Mouse (Mus musculus) heart, embryonic 13.5 days (tissue): ENCODE data around the gene Klhdc7b. TPM values are rescaled to one million over a fixed set of nuclear protein-coding genes. Genes with fewer than 3 reads are reported as not detected.
A peak's percentile ranks its signal among the peaks of the same experiment; 100 is the strongest.

Experiments used
- ATAC-seq: fragments of 200-750 bp; cut with Nextera tagmentation; 2 replicates; pipeline ENCODE4 v1.8.0; 2017; ENCODE audit warnings: moderate TSS enrichment; ENCODE audit not compliant: insufficient number of reproducible peaks, low FRiP score, low TSS enrichment; ENCODE audit errors: extremely low read depth
- H3K27ac ChIP-seq: fragments of 300-500 bp; sonication (generic); replicated peaks from 2 replicates; pipeline ENCODE4 v1.5.1; 2015; ENCODE audit warnings: moderate library complexity, mild to moderate bottlenecking, inconsistent platforms
- H3K27me3 ChIP-seq: fragments of 300-500 bp; sonication (generic); replicated peaks from 2 replicates; pipeline ENCODE4 v1.6.1; 2015; ENCODE audit warnings: mild to moderate bottlenecking, inconsistent platforms
- H3K36me3 ChIP-seq: fragments of 300-500 bp; sonication (generic); 2 replicates; pipeline ENCODE4 v1.6.1; 2015; ENCODE audit warnings: mild to moderate bottlenecking, inconsistent platforms
- H3K4me1 ChIP-seq: fragments of 300-500 bp; sonication (generic); 2 replicates; pipeline ENCODE4 v1.6.1; 2015; ENCODE audit warnings: inconsistent platforms
- H3K4me2 ChIP-seq: fragments of 300-500 bp; sonication (generic); 2 replicates; pipeline ENCODE4 v1.6.1; 2015; ENCODE audit warnings: inconsistent platforms, mild to moderate bottlenecking, moderate library complexity
- H3K4me3 ChIP-seq: fragments of 300-500 bp; sonication (generic); 2 replicates; pipeline ENCODE4 v1.5.1; 2015; ENCODE audit warnings: moderate library complexity, mild to moderate bottlenecking, inconsistent platforms
- H3K9ac ChIP-seq: fragments of 300-500 bp; sonication (generic); 2 replicates; pipeline ENCODE4 v1.6.1; 2015; ENCODE audit warnings: inconsistent platforms, mild to moderate bottlenecking, moderate library complexity
- H3K9me3 ChIP-seq: fragments of 300-500 bp; sonication (generic); 2 replicates; pipeline ENCODE4 v1.6.1; 2016; ENCODE audit warnings: inconsistent platforms
- WGBS: fragments of 180-500 bp; shearing (Covaris S2); methylation state at CpG from one replicate; pipeline ENCODE4 v1.1.7; 2015; ENCODE audit warnings: mixed read lengths; 5-methylcytosine and 5-hydroxymethylcytosine counted together
- polyA plus RNA-seq: library from polyadenylated mRNA; unstranded; fragments of >200 nt; fragmentation: Nextera tagmentation; extraction: Ambion mirVana; gene quantifications from 2 replicates; pipeline ENCODE4 v1.2.1, GENCODE M21; 2015

Klhdc7b gene
- polyA plus RNA-seq, 1 experiment from 2014 or later = not detected

GRCm38 (mm10) chr15:89399716-89400115 is 15.0 kb downstream of the Klhdc7b start:
- Histone ChIP-seq H3K27ac (no peak overlapping the region), H3K36me3 (no peaks in the 10 kb centered on the region), H3K27me3 (no peaks in the 10 kb centered on the region), H3K9me3 (no peaks in the 10 kb centered on the region), H3K9ac (no peak overlapping the region), H3K4me3 (no peak overlapping the region), H3K4me2 (no peak overlapping the region), H3K4me1 (no peaks in the 10 kb centered on the region)
- 39% methylated on average over 1 of the region's 1 CpGs for WGBS
- no peak for ATAC-seq

GRCm38 (mm10) chr15:89402471-89402870 is 17.8 kb downstream of the Klhdc7b start:
- no peaks in the 10 kb centered on the region for H3K36me3 ChIP-seq
- ATAC-seq = no peak
- 85% methylated on average over 1 of the region's 1 CpGs for WGBS

DNA sequence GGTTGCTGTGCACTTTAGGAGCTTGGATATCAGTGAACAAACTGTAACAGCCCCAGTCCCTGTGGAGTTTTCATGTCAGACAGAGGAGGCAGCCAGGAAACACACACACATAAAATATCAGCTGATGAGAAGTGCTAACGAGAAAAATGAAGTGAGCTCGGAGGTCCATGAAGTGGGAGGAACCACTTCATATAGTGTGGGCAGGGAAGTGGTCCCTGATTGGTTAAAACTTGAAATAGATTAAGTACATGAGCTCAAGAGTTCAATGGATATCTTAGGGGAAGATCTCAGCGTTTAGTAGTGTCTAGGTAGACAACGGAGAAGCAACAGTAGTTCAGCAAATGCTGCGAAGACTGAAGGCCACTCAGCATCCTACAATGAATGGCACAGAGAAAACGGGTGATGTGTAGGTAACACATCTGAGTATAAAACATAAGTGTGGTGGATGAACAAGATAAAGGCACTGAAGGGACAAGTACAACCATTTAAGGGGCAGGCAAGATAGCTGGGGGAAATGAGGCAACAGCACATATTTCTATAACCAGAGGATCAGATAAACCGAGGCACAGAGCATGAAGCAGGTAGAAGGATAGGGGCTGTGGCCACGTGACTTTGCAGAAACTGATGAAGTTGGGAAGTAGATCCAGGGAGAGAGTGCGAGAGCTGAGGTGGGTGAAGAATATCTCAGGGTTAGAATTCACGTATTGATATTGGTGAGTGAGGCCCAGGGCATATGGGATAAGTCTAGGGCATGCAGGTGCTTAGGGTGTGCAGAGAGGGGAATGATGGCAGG is 20.3 kb downstream of the Klhdc7b start:
- Histone ChIP-seq H3K4me3 (no peak overlapping the region), H3K9me3 (peaks cover 12% of the 10 kb centered on the region), H3K4me1 (no peaks in the 10 kb centered on the region), H3K9ac (no peak overlapping the region), H3K27me3 (no peaks in the 10 kb centered on the region), H3K27ac (no peak overlapping the region), H3K36me3 (0 out of 2 replicates have a peak, but pooled peaks cover 4% of the 10 kb centered on the region), H3K4me2 (no peak overlapping the region)
- 74% methylated on average over 10 of the region's 10 CpGs for WGBS
- ATAC-seq = no peak

More at GRCm38 (mm10) chr15:89402471-89402870, 17.8 kb downstream of the Klhdc7b start:
- 0 out of 2 replicates have a peak, but pooled peaks cover 3% of the 10 kb centered on the region for H3K9me3 ChIP-seq
- no peak overlapping the region for H3K4me3 ChIP-seq
- H3K4me1 ChIP-seq = no peaks in the 10 kb centered on the region
- H3K9ac ChIP-seq = no peak overlapping the region
- no peak overlapping the region for H3K4me2 ChIP-seq
- H3K27me3 ChIP-seq = no peaks in the 10 kb centered on the region
- H3K27ac ChIP-seq = no peak overlapping the region

- no peak for ATAC-seq
- H3K27ac ChIP-seq = no peak overlapping the region
- H3K27me3 ChIP-seq = no peaks in the 10 kb centered on the region
- no peak overlapping the region for H3K9ac ChIP-seq
- H3K9me3 ChIP-seq = peaks cover 13% of the 10 kb centered on the region
- H3K4me2 ChIP-seq = no peak overlapping the region
- 0 out of 2 replicates have a peak, but pooled peaks cover 4% of the 10 kb centered on the region for H3K36me3 ChIP-seq
- no peaks in the 10 kb centered on the region for H3K4me1 ChIP-seq
- H3K4me3 ChIP-seq = no peak overlapping the region
Measured at GRCm38 (mm10) chr15:89406691-89407090, 22.0 kb downstream of the Klhdc7b start.

DNA sequence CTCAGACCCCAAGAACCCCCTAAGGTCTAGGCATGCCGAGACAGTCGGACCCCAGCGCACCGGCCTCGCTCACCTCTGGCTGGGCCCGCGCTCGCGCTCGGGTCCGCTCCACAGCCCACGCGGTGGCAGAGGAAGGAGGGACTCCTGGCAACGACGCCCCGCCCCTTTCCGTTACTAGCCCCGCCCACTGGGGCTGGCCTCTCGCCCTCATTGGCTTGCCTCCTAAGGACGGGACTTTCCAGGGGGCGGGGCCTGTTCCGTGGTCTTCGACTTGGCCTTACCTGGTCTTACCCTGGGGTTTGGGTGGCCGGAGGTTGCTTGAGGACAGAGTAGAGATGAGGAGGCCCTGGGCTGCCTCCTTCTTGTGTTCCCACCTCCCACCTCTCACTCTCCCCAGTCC is 25.4 kb downstream of the Klhdc7b start, which contains the start of gene Syce3:
Gene Syce3, minus strand, starts transcription at position 386 of the 400 bp plus-strand sequence.
- no peak within 1 kb of the TSS for H3K4me3 ChIP-seq
- H3K4me1 ChIP-seq = peaks cover 10% of the 10 kb centered on the region
- no peak for ATAC-seq
- H3K27me3 ChIP-seq = no peaks in the 10 kb centered on the region
- H3K4me2 ChIP-seq = no peak within 1 kb of the TSS
- peaks cover 13% of the 10 kb centered on the region for H3K9me3 ChIP-seq
- H3K36me3 ChIP-seq = 0 out of 2 replicates have a peak, but pooled peaks cover 4% of the 10 kb centered on the region
- no peak within 1 kb of the TSS for H3K27ac ChIP-seq
- 77% methylated on average over 24 of the region's 24 CpGs for WGBS
- no peak within 1 kb of the TSS for H3K9ac ChIP-seq

GRCm38 (mm10) chr15:89415282-89415681 is 30.6 kb downstream of the Klhdc7b start:
- no peak; the same call in 1 of the 2 replicates for ATAC-seq
- no peaks in the 10 kb centered on the region for H3K27me3 ChIP-seq
- peaks cover 24% of the 10 kb centered on the region for H3K4me1 ChIP-seq
- peak overlapping the region; percentile 33; the same call in 1 of the 2 replicates for H3K4me2 ChIP-seq
- H3K4me3 ChIP-seq = no peak overlapping the region
- WGBS = 34% methylated on average over 8 of the region's 8 CpGs
- peak overlapping the region; percentile 84 for H3K27ac ChIP-seq
- H3K36me3 ChIP-seq = peaks cover 47% of the 10 kb centered on the region
- H3K9ac ChIP-seq = no peak overlapping the region; the same call in 1 of the 2 replicates
- no peaks in the 10 kb centered on the region for H3K9me3 ChIP-seq

- H3K36me3 ChIP-seq = peaks cover 85% of the 10 kb centered on the region
- no peak for ATAC-seq
- H3K4me3 ChIP-seq = no peak overlapping the region
- H3K9me3 ChIP-seq = no peaks in the 10 kb centered on the region
- H3K4me1 ChIP-seq = peaks cover 30% of the 10 kb centered on the region
- H3K27ac ChIP-seq = no peak overlapping the region
- WGBS = 90% methylated on average over 9 of the region's 9 CpGs
- H3K4me2 ChIP-seq = no peak overlapping the region
- no peaks in the 10 kb centered on the region for H3K27me3 ChIP-seq
- no peak overlapping the region for H3K9ac ChIP-seq
Measured at GRCm38 (mm10) chr15:89421938-89422337, 37.2 kb downstream of the Klhdc7b start.

GRCm38 (mm10) chr15:89424621-89425020 is 39.9 kb downstream of the Klhdc7b start:
- Histone ChIP-seq H3K27me3 (no peaks in the 10 kb centered on the region), H3K9ac (peak overlapping the region; percentile 91), H3K36me3 (peaks cover 72% of the 10 kb centered on the region), H3K9me3 (no peaks in the 10 kb centered on the region), H3K27ac (peak overlapping the region; percentile 98), H3K4me1 (peaks cover 42% of the 10 kb centered on the region), H3K4me2 (peak overlapping the region; percentile 69), H3K4me3 (peak overlapping the region; percentile 61)
- WGBS = 71% methylated on average over 8 of the region's 8 CpGs
- ATAC-seq = no peak

- H3K36me3 ChIP-seq = peaks cover 61% of the 10 kb centered on the region
- no peaks in the 10 kb centered on the region for H3K27me3 ChIP-seq
- H3K4me2 ChIP-seq = peak within 1 kb of the TSS; percentile 69
- H3K27ac ChIP-seq = peak within 1 kb of the TSS; percentile 98
- 15% methylated on average over 6 of the region's 6 CpGs for WGBS
- H3K9ac ChIP-seq = peak within 1 kb of the TSS; percentile 91
- peaks cover 48% of the 10 kb centered on the region for H3K4me1 ChIP-seq
- no peaks in the 10 kb centered on the region for H3K9me3 ChIP-seq
- H3K4me3 ChIP-seq = peak within 1 kb of the TSS; percentile 61
- ATAC-seq = peak; percentile 44
Measured at GRCm38 (mm10) chr15:89425711-89426121, 41.0 kb downstream of the Klhdc7b start, which contains the start of gene Cpt1b. TSS of gene Cpt1b (minus strand) at chr15:89425863.

DNA sequence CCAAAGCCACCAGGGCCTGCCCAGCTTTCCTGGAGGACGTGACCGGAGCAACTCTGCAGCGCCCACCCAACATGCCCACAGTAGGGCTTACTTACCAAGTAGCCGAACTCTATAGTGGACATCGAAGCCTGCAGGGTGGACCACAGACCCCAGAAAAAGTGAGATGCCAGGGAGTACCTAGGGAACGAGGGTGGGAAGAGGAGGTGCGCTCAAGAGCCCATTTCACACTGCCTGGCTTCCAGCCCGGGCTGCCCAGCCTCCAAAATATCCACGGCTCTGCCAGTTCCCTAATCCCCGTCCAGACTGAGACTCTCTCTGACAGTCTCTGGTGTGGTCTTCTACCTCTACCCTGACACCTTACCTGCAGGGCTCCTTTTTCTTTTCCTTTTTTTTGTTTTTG is 42.0 kb downstream of the Klhdc7b start:
- ATAC-seq = no peak
- Histone ChIP-seq H3K36me3 (peaks cover 53% of the 10 kb centered on the region), H3K27me3 (no peaks in the 10 kb centered on the region), H3K9me3 (no peaks in the 10 kb centered on the region), H3K4me2 (peak overlapping the region; percentile 69; the same call in 1 of the 2 replicates), H3K27ac (peak overlapping the region; percentile 98), H3K4me1 (peaks cover 57% of the 10 kb centered on the region), H3K9ac (peak overlapping the region; percentile 91), H3K4me3 (no peak overlapping the region)
- WGBS = 85% methylated on average over 10 of the region's 10 CpGs

DNA sequence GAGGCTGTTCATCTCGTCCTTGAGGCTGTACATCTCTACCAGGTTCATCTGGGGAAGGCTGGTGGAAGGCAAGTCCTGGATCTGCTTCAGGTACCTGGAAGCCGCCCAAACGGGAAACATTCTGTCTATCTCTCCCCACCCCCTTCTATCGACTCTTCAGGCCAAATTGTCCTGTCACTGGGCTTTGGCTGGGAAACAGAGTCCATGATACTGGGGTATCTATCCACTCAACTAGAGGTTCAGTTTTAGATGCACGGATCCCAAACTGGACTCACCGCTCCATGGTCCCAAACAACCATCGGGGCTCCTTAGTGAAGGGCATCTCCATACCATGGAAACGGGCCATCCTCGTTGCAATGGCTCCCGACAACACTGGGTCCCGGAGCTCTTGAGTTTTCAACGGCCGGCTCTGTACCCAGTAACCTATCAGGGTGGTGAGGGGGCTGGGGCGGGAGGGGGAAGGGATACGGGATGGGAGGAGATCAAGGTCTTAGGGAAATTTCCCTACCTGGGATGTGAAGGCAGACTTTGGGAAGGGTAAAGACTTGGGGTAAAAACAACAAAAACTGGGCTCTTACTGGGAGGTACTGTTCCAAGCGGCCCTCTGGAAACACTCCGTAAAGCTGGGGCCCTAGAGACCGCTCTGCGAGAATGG is 43.5 kb downstream of the Klhdc7b start:
- H3K27ac ChIP-seq = peak overlapping the region; percentile 98; the same call in 1 of the 2 replicates
- H3K27me3 ChIP-seq = no peaks in the 10 kb centered on the region
- no peaks in the 10 kb centered on the region for H3K9me3 ChIP-seq
- WGBS = 75% methylated on average over 19 of the region's 19 CpGs
- H3K4me2 ChIP-seq = peak overlapping the region; percentile 93
- H3K4me3 ChIP-seq = peak overlapping the region; percentile 78
- ATAC-seq = no peak
- H3K4me1 ChIP-seq = peaks cover 60% of the 10 kb centered on the region
- peak overlapping the region; percentile 87 for H3K9ac ChIP-seq
- peaks cover 39% of the 10 kb centered on the region for H3K36me3 ChIP-seq
